ENCODE assay signal across 8 mouse cellular contexts in the genomic region with DNA sequence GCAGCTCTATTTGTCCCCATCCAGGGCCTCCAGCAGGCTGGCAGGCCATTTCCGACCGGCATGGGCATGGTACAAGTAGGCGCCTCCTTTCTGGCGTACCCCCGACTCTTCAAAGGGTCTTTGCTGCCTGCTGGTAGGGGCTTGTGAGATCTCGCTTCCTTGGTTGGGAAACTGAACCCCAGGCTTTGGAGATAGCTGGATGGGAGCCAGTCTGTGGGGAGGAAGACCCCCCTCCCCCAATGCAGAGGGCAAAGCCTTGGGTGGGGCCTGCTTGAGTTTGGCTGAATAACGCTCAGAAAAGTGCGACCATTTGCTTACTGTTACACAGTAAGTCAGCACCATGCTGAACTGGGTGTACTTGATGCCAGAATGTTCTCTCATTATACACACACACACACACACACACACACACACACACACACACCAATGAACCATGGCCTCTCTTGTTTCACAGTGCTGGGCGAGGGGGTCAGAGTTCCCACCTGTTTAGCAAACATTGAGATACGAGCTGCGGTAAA. TPM values are rescaled to one million over a fixed set of nuclear protein-coding genes. Genes with fewer than 3 reads are reported as not detected.
A peak's percentile ranks its signal among the peaks of the same experiment; 100 is the strongest.
DNase-seq lines count a peak whose midpoint lies in the region; ATAC-seq and TF ChIP-seq lines count a peak whose summit lies in the region.

No protein-coding gene starts in this region.

- H3K4me1 ChIP-seq in hindbrain, embryonic 11.5 days (replicated peaks; ENCODE audit: control insufficient read depth, insufficient read depth, low read length) = peaks cover 8% of the 10 kb centered on the region; the same call in 1 of the 2 replicates
- H3K4me1 ChIP-seq in liver, embryonic 13.5 days (replicated peaks) = peaks cover 42% of the 10 kb centered on the region

- no peak for DNase-seq in gastrocnemius, adult 2 months
- no peak for DNase-seq in gastrocnemius, postnatal 4 days (ENCODE audit: low spot score in 2 of 2)
- DNase-seq in NIH3T3 (ENCODE audit: low read depth) = peak; percentile 69
- peak; percentile 61 for DNase-seq in hindbrain, embryonic 11.5 days (ENCODE audit: low spot score)
- no peak for DNase-seq in liver, embryonic 13.5 days
- no peak for DNase-seq in right cerebral cortex, adult 2 months (ENCODE audit: low spot score in 2 of 2)
- no peak for DNase-seq in right cerebral cortex, postnatal 25 days
- DNase-seq in layer of hippocampus, postnatal 14 days (ENCODE audit: low spot score in 2 of 2) = no peak

- peak overlapping the region; percentile 89 for H3K4me2 ChIP-seq in hindbrain, embryonic 11.5 days (replicated peaks; ENCODE audit: low read depth, low read length)
- H3K4me2 ChIP-seq in liver, embryonic 13.5 days = peak overlapping the region; percentile 67

- no peaks in the 10 kb centered on the region for H3K9me3 ChIP-seq in hindbrain, embryonic 11.5 days (ENCODE audit: control insufficient read depth, low read length)
- no peaks in the 10 kb centered on the region for H3K9me3 ChIP-seq in liver, embryonic 13.5 days (replicated peaks)

- H3K9ac ChIP-seq in hindbrain, embryonic 11.5 days (ENCODE audit: low read depth, low read length) = peak overlapping the region; percentile 100
- peak overlapping the region; percentile 72 for H3K9ac ChIP-seq in liver, embryonic 13.5 days

- TF ChIP-seq CTCF in gastrocnemius, adult 2 months (IDR thresholded peaks at IDR 0.05) = no peak

- H3K4me3 ChIP-seq in gastrocnemius, adult 2 months = peak overlapping the region; percentile 81
- peak overlapping the region; percentile 98 for H3K4me3 ChIP-seq in hindbrain, embryonic 11.5 days (ENCODE audit: low read depth, low read length)
- H3K4me3 ChIP-seq in liver, embryonic 13.5 days (replicated peaks) = peak overlapping the region; percentile 59

- peak overlapping the region; percentile 86 for H3K27ac ChIP-seq in gastrocnemius, adult 2 months
- H3K27ac ChIP-seq in hindbrain, embryonic 11.5 days (ENCODE audit: low read depth, low read length) = peak overlapping the region; percentile 94
- peak overlapping the region; percentile 78 for H3K27ac ChIP-seq in liver, embryonic 13.5 days

- WGBS in hindbrain, embryonic 11.5 days = under 1% methylated on average over 11 of the region's 11 CpGs
- 17% methylated on average over 11 of the region's 11 CpGs for WGBS in liver, embryonic 13.5 days (ENCODE audit: insufficient replicate concordance)

- no peak for ATAC-seq in hindbrain, embryonic 11.5 days (ENCODE audit: low FRiP score)
- ATAC-seq in liver, embryonic 13.5 days (ENCODE audit: low read depth) = peak; percentile 2; the same call in 1 of the 2 replicates

- peaks cover 4% of the 10 kb centered on the region; the same call in 1 of the 2 replicates for H3K36me3 ChIP-seq in hindbrain, embryonic 11.5 days (ENCODE audit: control insufficient read depth, insufficient read depth, low read length)
- H3K36me3 ChIP-seq in liver, embryonic 13.5 days = peaks cover 4% of the 10 kb centered on the region; the same call in 1 of the 2 replicates

- intact Hi-C loops in gastrocnemius, adult 2 months (cut with DNase I) = no loop called here

- H3K27me3 ChIP-seq in hindbrain, embryonic 11.5 days (ENCODE audit: control insufficient read depth, insufficient read depth, low read length) = no peaks in the 10 kb centered on the region
- H3K27me3 ChIP-seq in liver, embryonic 13.5 days = peaks cover 72% of the 10 kb centered on the region

RNA-seq across cellular contexts. Expression of gene Fscn1, which starts 2.4 kb away (rescaled TPM):
- total RNA-seq in gastrocnemius, adult 2 months (2021) = 1 to 10 TPM; 4.4 to 7.3 TPM
- total RNA-seq in gastrocnemius, postnatal 4 days (2021) = 100 to 1,000 TPM; 182 to 208 TPM
- polyA plus RNA-seq in hindbrain, embryonic 11.5 days (2014; fragmentation: Nextera tagmentation; extraction: Ambion mirVana) = 570 and 615 TPM in 2 replicates
- 29.5 and 38.3 TPM in 2 replicates for polyA plus RNA-seq in liver, embryonic 13.5 days (2015; fragmentation: Nextera tagmentation; extraction: Ambion mirVana)
- total RNA-seq in layer of hippocampus, postnatal 14 days (2021) = 100 to 1,000 TPM; 304 to 311 TPM

RNA-seq across cellular contexts. Expression of gene Actb, which starts 55.9 kb away (rescaled TPM):
- total RNA-seq in gastrocnemius, adult 2 months (2021) = 100 to 1,000 TPM; 365 to 571 TPM
- 1,000 to 10,000 TPM; 2,802 to 2,810 TPM for total RNA-seq in gastrocnemius, postnatal 4 days (2021)
- polyA plus RNA-seq in hindbrain, embryonic 11.5 days (2014; fragmentation: Nextera tagmentation; extraction: Ambion mirVana) = 15,671 and 16,656 TPM in 2 replicates
- 8,250 and 9,425 TPM in 2 replicates for polyA plus RNA-seq in liver, embryonic 13.5 days (2015; fragmentation: Nextera tagmentation; extraction: Ambion mirVana)
- 1,000 to 10,000 TPM; 3,650 to 3,993 TPM for total RNA-seq in layer of hippocampus, postnatal 14 days (2021)

Comparison
In these comparisons a context has a peak if more than half of its experiments do, and no peak if none do; other contexts are left out.
1. RNA of gene Fscn1, which starts 2.4 kb away (total RNA-seq): 304 to 311 TPM in layer of hippocampus, postnatal 14 days and 182 to 208 TPM in gastrocnemius, postnatal 4 days; 4.4 to 7.3 TPM in gastrocnemius, adult 2 months; every median in the first group is over 10 times any median in the second.
2. RNA of gene Actb, which starts 55.9 kb away (total RNA-seq): 3,650 to 3,993 TPM in layer of hippocampus, postnatal 14 days and 2,802 to 2,810 TPM in gastrocnemius, postnatal 4 days; 365 to 571 TPM in gastrocnemius, adult 2 months; every median in the first group is over 4 times any median in the second.
3. DNase-seq: peak in NIH3T3 (single experiment) and hindbrain, embryonic 11.5 days (single experiment); none in gastrocnemius, adult 2 months (single experiment), gastrocnemius, postnatal 4 days (0 of 2), liver, embryonic 13.5 days (single experiment), right cerebral cortex, adult 2 months (0 of 2), right cerebral cortex, postnatal 25 days (single experiment) and layer of hippocampus, postnatal 14 days (0 of 2).
4. Peak in every context shown above with its lines, with median percentiles within 50 percentile points of each other: H3K27ac ChIP-seq and H3K4me3 ChIP-seq.